Mouse (Mus musculus) testis, adult 2 months (tissue): ENCODE data around the gene Nup107. TPM values are rescaled to one million over a fixed set of nuclear protein-coding genes. Genes with fewer than 3 reads are reported as not detected.

Experiments used
- H3K27ac ChIP-seq: fragments of 200-500 bp; 2 replicates; pipeline ENCODE4 v1.5.1; 2012; ENCODE audit warnings: low read depth, low read length; ENCODE audit not compliant: control insufficient read depth, insufficient read depth
- H3K27me3 ChIP-seq: fragments of 200-500 bp; 2 replicates; pipeline ENCODE4 v1.6.1; 2012; ENCODE audit warnings: mild to moderate bottlenecking, low read length, moderate library complexity; ENCODE audit not compliant: control insufficient read depth, insufficient read depth
- H3K36me3 ChIP-seq: fragments of 200-500 bp; 2 replicates; pipeline ENCODE4 v1.6.1; 2012; ENCODE audit warnings: mild to moderate bottlenecking, low read length; ENCODE audit not compliant: control insufficient read depth, insufficient read depth
- H3K4me1 ChIP-seq: fragments of 200-500 bp; 2 replicates; pipeline ENCODE4 v1.6.1; 2012; ENCODE audit warnings: low read length; ENCODE audit not compliant: control insufficient read depth, insufficient read depth
- H3K4me3 ChIP-seq: fragments of 200-500 bp; 2 replicates; pipeline ENCODE4 v1.5.1; 2012; ENCODE audit warnings: low read depth, mild to moderate bottlenecking, low read length, moderate library complexity, mixed read lengths; ENCODE audit not compliant: control insufficient read depth
- CTCF ChIP-seq: fragments of 200-500 bp; IDR thresholded peaks from 2 replicates; pipeline ENCODE4 v1.5.1; 2012; ENCODE audit warnings: low read depth, mild to moderate bottlenecking, inconsistent platforms, low read length, moderate library complexity; ENCODE audit not compliant: control insufficient read depth, insufficient read depth, insufficient replicate concordance
- POLR2A ChIP-seq: fragments of 200-500 bp; IDR thresholded peaks from 2 replicates; pipeline ENCODE4 v1.6.1; 2012; ENCODE audit warnings: low read depth, mild to moderate bottlenecking, inconsistent platforms, low read length, moderate library complexity; ENCODE audit not compliant: control insufficient read depth
- polyA plus RNA-seq: library from polyadenylated mRNA; depleted of rRNA; stranded (reverse); fragments of >200 nt; gene quantifications from 2 replicates; pipeline ENCODE4 v1.2.3, GENCODE M21; 2012

Nup107 gene
- polyA plus RNA-seq, 1 experiment, result 16.8 TPM

GRCm38 (mm10) chr10:117732962-117733592 lies 59.4 kb downstream of the Nup107 start:
- H3K27ac ChIP-seq, result no peak overlapping the region
- peaks cover 2% of the 10 kb centered on the region for H3K4me1 ChIP-seq
- no peaks in the 10 kb centered on the region for H3K27me3 ChIP-seq
- H3K36me3 ChIP-seq, result no peaks in the 10 kb centered on the region
- H3K4me3 ChIP-seq, result no peak overlapping the region
- no peak for TF ChIP-seq CTCF
- no peak for TF ChIP-seq POLR2A

- no peak overlapping the region for H3K27ac ChIP-seq
- no peak overlapping the region for H3K4me3 ChIP-seq
- peaks cover 2% of the 10 kb centered on the region for H3K4me1 ChIP-seq
- no peak for TF ChIP-seq POLR2A
- TF ChIP-seq CTCF, result no peak
- no peaks in the 10 kb centered on the region for H3K27me3 ChIP-seq
- no peaks in the 10 kb centered on the region for H3K36me3 ChIP-seq
Observed at GRCm38 (mm10) chr10:117732184-117732583, 60.3 kb downstream of the Nup107 start.

GRCm38 (mm10) chr10:117731244-117732101 lies 61.0 kb downstream of the Nup107 start:
- H3K4me1 ChIP-seq, result peaks cover 2% of the 10 kb centered on the region
- H3K27me3 ChIP-seq, result no peaks in the 10 kb centered on the region
- no peak overlapping the region for H3K27ac ChIP-seq
- H3K36me3 ChIP-seq, result no peaks in the 10 kb centered on the region
- TF ChIP-seq POLR2A (no peak), CTCF (peak; percentile 45; the same call in 1 of the 2 replicates)
- no peak overlapping the region for H3K4me3 ChIP-seq

DNA sequence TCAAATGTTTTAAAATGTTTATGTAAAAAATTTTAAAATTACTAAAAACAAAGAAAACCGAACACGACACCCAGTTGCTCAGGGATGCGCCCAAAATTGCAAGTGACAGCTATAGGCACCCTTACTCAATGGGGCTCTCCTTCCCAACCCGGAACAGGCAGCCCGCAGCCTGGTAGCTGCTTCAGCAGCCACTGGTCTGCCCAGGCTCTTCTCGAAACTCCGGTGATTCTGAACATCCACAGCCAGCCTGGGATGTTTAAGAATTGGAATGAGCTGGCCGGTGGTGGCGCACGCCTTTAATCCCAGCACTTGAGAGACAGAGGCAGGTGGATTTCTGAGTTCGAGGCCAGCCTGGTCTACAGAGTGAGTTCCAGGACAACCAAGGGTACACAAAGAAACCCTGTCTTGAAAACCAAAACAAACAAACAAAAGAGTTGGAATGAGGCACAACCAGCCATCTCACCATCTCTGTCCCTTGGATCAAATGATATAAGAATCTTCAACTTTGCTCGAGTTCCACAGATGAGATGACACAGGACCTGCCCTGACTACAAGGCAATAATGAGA lies 61.8 kb downstream of the Nup107 start:
- Histone ChIP-seq H3K27ac (no peak overlapping the region), H3K36me3 (no peaks in the 10 kb centered on the region)
- TF ChIP-seq POLR2A (no peak), CTCF (no peak)

DNA sequence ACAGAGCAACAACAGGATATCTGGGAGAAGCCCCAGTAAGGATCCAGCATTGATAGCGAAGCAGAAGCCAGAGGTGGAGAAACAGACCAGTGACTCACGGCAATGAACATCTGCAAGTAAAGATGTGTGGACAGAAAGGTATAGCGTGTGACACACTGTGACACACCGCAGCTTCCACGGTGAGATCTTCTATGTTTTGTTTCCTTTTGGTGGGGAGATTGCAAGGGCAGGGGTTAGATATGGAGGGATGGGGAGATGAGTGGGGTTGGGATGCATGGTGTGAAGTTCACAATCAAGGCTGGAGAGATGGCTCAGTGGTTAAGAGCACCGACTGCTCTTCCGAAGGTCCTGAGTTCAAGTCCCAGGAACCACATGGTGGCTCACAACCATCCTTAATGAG lies 62.4 kb downstream of the Nup107 start:
- Histone ChIP-seq H3K4me3 (no peak overlapping the region), H3K27ac (no peak overlapping the region), H3K27me3 (no peaks in the 10 kb centered on the region), H3K36me3 (no peaks in the 10 kb centered on the region), H3K4me1 (peaks cover 2% of the 10 kb centered on the region)
- TF ChIP-seq CTCF, result no peak
- no peak for TF ChIP-seq POLR2A

More for the DNA sequence above, 61.8 kb downstream of the Nup107 start:
- Histone ChIP-seq H3K4me1 (peaks cover 2% of the 10 kb centered on the region), H3K4me3 (no peak overlapping the region), H3K27me3 (no peaks in the 10 kb centered on the region)

DNA sequence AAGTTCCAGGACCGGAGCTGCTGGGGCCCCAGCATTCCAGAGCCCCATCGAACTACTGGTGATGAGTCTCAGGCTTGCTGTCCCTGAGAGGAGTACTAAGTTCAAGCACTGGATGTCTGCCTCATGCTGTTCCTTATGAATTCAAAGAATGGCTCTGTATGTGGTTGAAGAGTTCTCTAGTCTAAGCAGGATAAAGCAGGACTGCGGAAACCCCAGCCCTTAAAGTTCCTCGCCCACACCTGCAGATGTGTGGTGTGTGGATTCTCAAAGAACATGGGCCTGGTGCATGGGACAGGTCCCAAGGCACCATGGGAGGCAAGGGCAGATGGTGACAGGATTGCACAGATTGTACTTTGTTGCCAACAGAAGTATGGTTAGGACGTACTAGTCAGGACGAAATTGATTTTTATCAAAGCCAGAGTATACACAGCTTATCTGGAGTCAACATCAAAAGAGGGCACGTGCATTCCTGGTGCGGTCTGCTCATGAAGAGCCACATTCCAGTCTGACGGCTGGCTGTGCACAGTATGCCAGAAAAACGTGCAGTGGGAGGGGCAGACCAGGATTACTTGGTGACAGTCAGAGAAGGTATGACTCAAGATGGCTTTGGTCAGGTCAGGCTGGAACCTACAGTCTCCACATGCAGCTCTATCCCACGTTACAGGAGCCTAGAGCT lies 63.2 kb downstream of the Nup107 start:
- no peak overlapping the region for H3K4me3 ChIP-seq
- TF ChIP-seq CTCF, result no peak
- no peak for TF ChIP-seq POLR2A
- no peak overlapping the region for H3K27ac ChIP-seq
- H3K36me3 ChIP-seq, result no peaks in the 10 kb centered on the region
- H3K4me1 ChIP-seq, result peaks cover 2% of the 10 kb centered on the region
- H3K27me3 ChIP-seq, result no peaks in the 10 kb centered on the region

DNA sequence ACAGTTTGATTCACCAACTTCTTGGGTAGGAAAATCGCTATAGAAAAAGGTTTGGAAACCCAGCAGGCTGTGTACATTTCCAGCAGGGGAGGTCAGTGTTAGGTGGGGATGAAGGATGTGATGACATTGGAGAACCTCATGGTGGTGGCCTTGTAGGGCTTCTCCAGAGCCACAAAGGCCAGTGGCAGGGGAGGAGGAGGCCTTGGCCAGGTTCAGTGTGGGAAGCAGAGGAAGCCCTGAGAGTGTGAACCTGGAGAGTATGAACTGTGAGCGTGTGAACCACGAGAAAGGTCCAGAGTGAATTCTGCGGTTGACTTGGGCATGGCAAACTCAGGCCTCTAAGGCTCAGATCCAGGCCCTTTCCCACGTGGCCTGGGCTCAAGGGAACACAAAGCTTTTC lies 63.9 kb downstream of the Nup107 start:
- Histone ChIP-seq H3K36me3 (no peaks in the 10 kb centered on the region), H3K27me3 (no peaks in the 10 kb centered on the region), H3K4me1 (peaks cover 2% of the 10 kb centered on the region), H3K27ac (no peak overlapping the region), H3K4me3 (no peak overlapping the region)
- TF ChIP-seq CTCF, result no peak
